Mouse (Mus musculus) midbrain, embryonic 15.5 days (tissue): Measurements from ENCODE around the gene Gtpbp3. TPM values are rescaled to one million over a fixed set of nuclear protein-coding genes. Genes with fewer than 3 reads are reported as not detected.
A peak's percentile ranks its signal among the peaks of the same experiment; 100 is the strongest.

Source experiments
- ATAC-seq: fragments of 200-750 bp; cut with Nextera tagmentation; replicated peaks from 2 replicates; pipeline ENCODE4 v1.8.0; 2017; ENCODE audit warnings: moderate TSS enrichment
- H3K27ac ChIP-seq: fragments of 300-500 bp; sonication (generic); 2 replicates; pipeline ENCODE4 v1.5.1; 2015; ENCODE audit warnings: mild to moderate bottlenecking, inconsistent platforms
- H3K27me3 ChIP-seq: fragments of 300-500 bp; sonication (generic); replicated peaks from 2 replicates; pipeline ENCODE4 v1.6.1; 2015; ENCODE audit warnings: inconsistent platforms
- H3K36me3 ChIP-seq: fragments of 300-500 bp; sonication (generic); replicated peaks from 2 replicates; pipeline ENCODE4 v1.6.1; 2015; ENCODE audit warnings: inconsistent platforms
- H3K4me1 ChIP-seq: fragments of 300-500 bp; sonication (generic); 2 replicates; pipeline ENCODE4 v1.6.1; 2015; ENCODE audit warnings: inconsistent platforms
- H3K4me2 ChIP-seq: fragments of 300-500 bp; sonication (generic); 2 replicates; pipeline ENCODE4 v1.6.1; 2015; ENCODE audit warnings: inconsistent platforms, mild to moderate bottlenecking, moderate library complexity
- H3K4me3 ChIP-seq: fragments of 300-500 bp; sonication (generic); 2 replicates; pipeline ENCODE4 v1.5.1; 2015; ENCODE audit warnings: mild to moderate bottlenecking, inconsistent platforms
- H3K9ac ChIP-seq: fragments of 300-500 bp; sonication (generic); 2 replicates; pipeline ENCODE4 v1.6.1; 2015; ENCODE audit warnings: mild to moderate bottlenecking, inconsistent platforms
- H3K9me3 ChIP-seq: fragments of 300-500 bp; sonication (generic); 2 replicates; pipeline ENCODE4 v1.6.1; 2016; ENCODE audit warnings: inconsistent platforms
- WGBS: fragments of 180-500 bp; shearing (Covaris S2); methylation state at CpG from one replicate; pipeline ENCODE4 v1.1.7; 2015; ENCODE audit warnings: mixed read lengths; 5-methylcytosine and 5-hydroxymethylcytosine counted together
- polyA plus RNA-seq: library from polyadenylated mRNA; unstranded; fragments of >200 nt; fragmentation: Nextera tagmentation; extraction: Ambion mirVana; gene quantifications from 2 replicates; pipeline ENCODE4 v1.2.1, GENCODE M21; 2015

The Gtpbp3 gene
- polyA plus RNA-seq, 1 experiment from 2014 or later = 13.9 TPM

GRCm38 (mm10) chr8:71471861-71472260, 16.0 kb upstream of the Gtpbp3 start:
- Histone ChIP-seq H3K27ac (no peak overlapping the region), H3K9ac (no peak overlapping the region), H3K4me1 (peaks cover 27% of the 10 kb centered on the region), H3K4me2 (no peak overlapping the region), H3K36me3 (peaks cover 16% of the 10 kb centered on the region; the same call in 1 of the 2 replicates), H3K4me3 (no peak overlapping the region), H3K9me3 (no peaks in the 10 kb centered on the region), H3K27me3 (no peaks in the 10 kb centered on the region)
- no peak for ATAC-seq
- WGBS = 95% methylated on average over 17 of the region's 17 CpGs

- H3K4me2 ChIP-seq = no peak overlapping the region
- 88% methylated on average over 8 of the region's 8 CpGs for WGBS
Observed at GRCm38 (mm10) chr8:71472601-71473386, 15.1 kb upstream of the Gtpbp3 start.

DNA sequence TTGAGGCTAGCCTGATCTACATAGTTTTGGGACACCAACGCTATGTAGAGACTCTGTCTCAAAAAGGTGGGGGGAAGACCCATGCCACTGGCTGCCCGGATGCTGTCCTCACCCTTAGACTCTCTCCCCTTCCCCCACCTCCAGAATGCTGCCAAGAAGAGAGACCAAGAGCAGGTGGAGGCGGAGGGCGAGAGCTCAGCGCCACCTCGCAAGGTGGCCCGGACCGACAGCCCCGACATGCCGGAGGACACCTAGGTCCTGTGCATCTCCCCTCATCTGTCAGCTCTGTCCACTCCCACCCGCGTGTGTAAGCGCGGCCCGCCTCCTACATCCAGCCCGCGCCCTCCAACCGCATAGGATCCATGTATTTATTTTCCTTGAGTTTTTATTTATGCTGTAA, 13.6 kb upstream of the Gtpbp3 start:
- 94% methylated on average over 18 of the region's 18 CpGs for WGBS
- no peak overlapping the region for H3K9ac ChIP-seq
- no peaks in the 10 kb centered on the region for H3K9me3 ChIP-seq
- peaks cover 37% of the 10 kb centered on the region for H3K4me1 ChIP-seq
- H3K27me3 ChIP-seq = no peaks in the 10 kb centered on the region
- no peak overlapping the region for H3K4me3 ChIP-seq
- peaks cover 16% of the 10 kb centered on the region for H3K36me3 ChIP-seq
- no peak for ATAC-seq
- no peak overlapping the region for H3K27ac ChIP-seq
- no peak overlapping the region for H3K4me2 ChIP-seq

More at GRCm38 (mm10) chr8:71472601-71473386, 15.1 kb upstream of the Gtpbp3 start:
- peaks cover 16% of the 10 kb centered on the region; the same call in 1 of the 2 replicates for H3K36me3 ChIP-seq
- H3K27ac ChIP-seq = no peak overlapping the region
- no peak overlapping the region for H3K4me3 ChIP-seq
- H3K4me1 ChIP-seq = peaks cover 36% of the 10 kb centered on the region
- H3K9me3 ChIP-seq = no peaks in the 10 kb centered on the region
- no peaks in the 10 kb centered on the region for H3K27me3 ChIP-seq
- no peak overlapping the region for H3K9ac ChIP-seq
- no peak for ATAC-seq

- peak overlapping the region; percentile 89; the same call in 1 of the 2 replicates for H3K27ac ChIP-seq
- H3K4me2 ChIP-seq = peak overlapping the region; percentile 71
- 91% methylated on average over 25 of the region's 25 CpGs for WGBS
- H3K27me3 ChIP-seq = no peaks in the 10 kb centered on the region
- H3K36me3 ChIP-seq = peaks cover 23% of the 10 kb centered on the region
- no peaks in the 10 kb centered on the region for H3K9me3 ChIP-seq
- peaks cover 32% of the 10 kb centered on the region for H3K4me1 ChIP-seq
- no peak overlapping the region for H3K4me3 ChIP-seq
- ATAC-seq = no peak; the same call in 1 of the 2 replicates
- H3K9ac ChIP-seq = no peak overlapping the region
Observed at GRCm38 (mm10) chr8:71474785-71475701, 12.9 kb upstream of the Gtpbp3 start.

DNA sequence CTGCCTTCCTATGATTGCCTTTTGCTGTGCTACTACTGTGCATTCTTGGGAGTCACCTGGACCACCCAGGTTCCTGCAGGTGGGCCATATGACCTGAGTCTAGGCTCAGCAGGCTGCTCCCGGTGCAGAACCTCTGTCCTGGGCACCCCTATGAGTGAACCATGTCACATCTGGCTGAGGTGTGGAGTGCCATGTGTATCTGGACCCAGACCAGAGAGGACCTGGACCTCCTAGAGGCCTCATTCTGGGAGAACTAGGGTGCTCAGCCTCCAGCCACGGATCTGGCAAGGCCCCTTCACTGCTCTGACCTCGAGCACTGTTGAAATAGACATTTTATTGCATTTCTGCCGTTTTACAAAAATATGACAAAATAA, 12.2 kb upstream of the Gtpbp3 start:
- Histone ChIP-seq H3K4me3 (peak overlapping the region; percentile 49), H3K4me1 (peaks cover 26% of the 10 kb centered on the region), H3K27ac (peak overlapping the region; percentile 89; the same call in 1 of the 2 replicates), H3K36me3 (peaks cover 30% of the 10 kb centered on the region), H3K27me3 (no peaks in the 10 kb centered on the region), H3K4me2 (peak overlapping the region; percentile 71), H3K9me3 (no peaks in the 10 kb centered on the region), H3K9ac (peak overlapping the region; percentile 63)
- WGBS = 32% methylated on average over 4 of the region's 4 CpGs
- ATAC-seq = peak; percentile 7; the same call in 1 of the 2 replicates

DNA sequence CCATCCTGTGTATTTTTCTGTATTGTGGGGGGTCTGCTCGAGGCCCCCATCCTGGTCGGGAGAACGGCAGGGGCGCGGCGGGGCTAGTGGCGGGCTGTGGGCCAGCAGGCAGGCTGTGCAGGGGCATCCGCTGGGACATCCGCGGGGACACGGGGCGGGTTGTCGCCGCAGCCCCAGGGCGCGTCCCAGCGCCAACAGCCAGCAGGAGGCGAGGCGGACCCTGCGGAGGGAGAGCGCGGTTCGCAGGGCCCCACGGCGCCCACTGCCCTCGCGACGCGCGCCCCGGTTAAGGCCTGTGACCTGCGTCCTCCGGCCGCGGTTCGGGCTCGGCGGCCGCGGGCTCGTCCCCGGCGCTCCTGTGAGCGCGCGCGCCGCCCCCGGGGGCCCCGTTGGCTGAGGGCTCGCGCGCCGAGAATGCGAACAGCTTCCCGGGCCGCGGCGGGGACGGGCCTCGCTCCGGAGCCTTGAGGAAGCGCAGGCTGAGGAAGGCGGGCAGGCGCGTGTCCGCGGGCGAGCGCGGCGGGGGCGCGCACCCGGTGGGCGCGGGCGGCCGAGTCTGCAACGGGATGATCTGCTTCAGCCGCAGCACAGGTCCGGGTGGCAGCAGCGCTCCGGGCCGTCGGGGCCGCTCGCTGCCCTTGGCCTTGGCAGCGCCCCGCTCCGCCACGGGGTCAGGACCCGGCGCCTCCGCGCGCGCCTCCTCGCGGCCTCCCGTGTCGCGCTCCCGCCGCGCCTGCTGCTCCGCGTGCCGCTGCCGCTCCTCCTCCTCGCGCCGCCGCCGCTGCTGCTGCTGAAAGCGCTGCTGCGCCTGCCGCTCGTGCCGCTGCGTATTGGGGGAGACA, 11.6 kb upstream of the Gtpbp3 start:
- no peaks in the 10 kb centered on the region for H3K27me3 ChIP-seq
- no peaks in the 10 kb centered on the region for H3K9me3 ChIP-seq
- H3K4me3 ChIP-seq = peak overlapping the region; percentile 49
- H3K4me2 ChIP-seq = peak overlapping the region; percentile 71
- peak overlapping the region; percentile 63 for H3K9ac ChIP-seq
- peak overlapping the region; percentile 89 for H3K27ac ChIP-seq
- H3K36me3 ChIP-seq = peaks cover 34% of the 10 kb centered on the region
- ATAC-seq = peak; percentile 53
- peaks cover 21% of the 10 kb centered on the region for H3K4me1 ChIP-seq
- WGBS = under 1% methylated on average over 103 of the region's 121 CpGs

GRCm38 (mm10) chr8:71477196-71477845, 10.6 kb upstream of the Gtpbp3 start:
- H3K36me3 ChIP-seq = peaks cover 43% of the 10 kb centered on the region
- H3K27ac ChIP-seq = peak overlapping the region; percentile 89
- H3K27me3 ChIP-seq = no peaks in the 10 kb centered on the region
- peak; percentile 8; the same call in 1 of the 2 replicates for ATAC-seq
- H3K9ac ChIP-seq = peak overlapping the region; percentile 63
- H3K4me1 ChIP-seq = peaks cover 23% of the 10 kb centered on the region
- H3K4me2 ChIP-seq = peak overlapping the region; percentile 71
- 38% methylated on average over 14 of the region's 14 CpGs for WGBS
- peak overlapping the region; percentile 49 for H3K4me3 ChIP-seq
- H3K9me3 ChIP-seq = no peaks in the 10 kb centered on the region

- WGBS = 94% methylated on average over 11 of the region's 11 CpGs
Observed at GRCm38 (mm10) chr8:71478943-71479342, 9.0 kb upstream of the Gtpbp3 start.

DNA sequence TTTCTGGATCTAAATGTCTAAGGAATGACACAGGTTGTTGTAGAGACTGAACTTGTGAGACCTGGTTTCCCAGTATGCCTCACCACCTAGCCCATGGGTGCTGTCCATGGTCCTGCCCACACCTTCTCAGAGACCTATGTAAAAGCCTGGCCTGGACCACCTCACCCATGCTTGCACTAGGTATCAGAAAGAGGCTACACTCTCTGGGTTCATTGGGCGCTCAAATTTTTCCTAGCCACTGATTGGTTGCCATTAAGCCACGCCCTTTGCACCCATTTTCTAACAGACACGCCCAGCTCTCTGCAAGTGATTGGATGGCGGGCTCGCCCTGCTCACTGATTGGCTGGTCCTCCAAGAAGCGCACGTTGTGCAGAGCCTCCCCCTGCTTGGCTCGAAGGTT, 4.0 kb upstream of the Gtpbp3 start:
- H3K4me2 ChIP-seq = 0 out of 2 replicates have a peak overlapping the region, but pooled peaks have one; percentile 86
- WGBS = 57% methylated on average over 8 of the region's 8 CpGs
- no peak overlapping the region for H3K27ac ChIP-seq
- H3K9ac ChIP-seq = no peak overlapping the region
- ATAC-seq = no peak
- no peaks in the 10 kb centered on the region for H3K27me3 ChIP-seq
- H3K9me3 ChIP-seq = no peaks in the 10 kb centered on the region
- peaks cover 49% of the 10 kb centered on the region for H3K4me1 ChIP-seq
- H3K36me3 ChIP-seq = peaks cover 33% of the 10 kb centered on the region
- no peak overlapping the region for H3K4me3 ChIP-seq

More at GRCm38 (mm10) chr8:71478943-71479342, 9.0 kb upstream of the Gtpbp3 start:
- Histone ChIP-seq H3K36me3 (peaks cover 41% of the 10 kb centered on the region), H3K9me3 (no peaks in the 10 kb centered on the region), H3K4me1 (peaks cover 31% of the 10 kb centered on the region), H3K9ac (no peak overlapping the region), H3K4me2 (no peak overlapping the region), H3K27me3 (no peaks in the 10 kb centered on the region), H3K4me3 (no peak overlapping the region), H3K27ac (no peak overlapping the region)
- no peak for ATAC-seq

- H3K27me3 ChIP-seq = no peaks in the 10 kb centered on the region
- peaks cover 29% of the 10 kb centered on the region; the same call in 1 of the 2 replicates for H3K36me3 ChIP-seq
- no peak for ATAC-seq
- H3K4me3 ChIP-seq = peak overlapping the region; percentile 98
- H3K9ac ChIP-seq = peak overlapping the region; percentile 99
- no peaks in the 10 kb centered on the region for H3K9me3 ChIP-seq
- H3K27ac ChIP-seq = 0 out of 2 replicates have a peak overlapping the region, but pooled peaks have one; percentile 89
- WGBS = 93% methylated on average over 19 of the region's 19 CpGs
- H3K4me2 ChIP-seq = peak overlapping the region; percentile 86
- peaks cover 57% of the 10 kb centered on the region for H3K4me1 ChIP-seq
Observed at GRCm38 (mm10) chr8:71484736-71485135, 3.2 kb upstream of the Gtpbp3 start.
